Mouse (Mus musculus): ENCODE data around the gene Chit1.

GRCm38 (mm10) chr1:134160404-134160803 lies 49.4 kb downstream of the Chit1 start:
- TF ChIP-seq HCFC1 (IDR thresholded peaks at IDR 0.05; ENCODE audit: borderline replicate concordance, insufficient read depth, low read length) (no peak), CHD2 (IDR thresholded peaks at IDR 0.05; ENCODE audit: low read depth, low read length) (no peak), MAFK (IDR thresholded peaks at IDR 0.05; ENCODE audit: insufficient read depth, low read depth, low read length) (no peak)
